Mouse (Mus musculus) layer of hippocampus, adult 9-10 months (tissue): ENCODE data around the gene Ush2a.

Source experiments
- DNase-seq: peaks from one replicate; pipeline ENCODE4 v3.0.0; 2022; ENCODE audit warnings: low spot score

Gene Ush2a

GRCm38 (mm10) chr1:188543364-188543763, 281.5 kb downstream of the Ush2a start:
- no peak for DNase-seq

GRCm38 (mm10) chr1:188549686-188550085, 287.9 kb downstream of the Ush2a start:
- no peak for DNase-seq

GRCm38 (mm10) chr1:188551802-188552201, 290.0 kb downstream of the Ush2a start:
- DNase-seq, result no peak

- DNase-seq, result no peak
Measured at GRCm38 (mm10) chr1:188558911-188559310, 297.1 kb downstream of the Ush2a start.

- no peak for DNase-seq
Measured at GRCm38 (mm10) chr1:188566229-188566628, 304.4 kb downstream of the Ush2a start.

GRCm38 (mm10) chr1:188567486-188567885, 305.7 kb downstream of the Ush2a start:
- no peak for DNase-seq

- DNase-seq, result peak; percentile 7
Measured at GRCm38 (mm10) chr1:188568295-188568961, 306.6 kb downstream of the Ush2a start.

- no peak for DNase-seq
Measured at GRCm38 (mm10) chr1:188576246-188576747, 314.5 kb downstream of the Ush2a start.

- no peak for DNase-seq
Measured at GRCm38 (mm10) chr1:188577376-188577775, 315.6 kb downstream of the Ush2a start.

GRCm38 (mm10) chr1:188581136-188581535, 319.3 kb downstream of the Ush2a start:
- no peak for DNase-seq

GRCm38 (mm10) chr1:188595251-188595650, 333.4 kb downstream of the Ush2a start:
- DNase-seq, result no peak

GRCm38 (mm10) chr1:188598052-188598451, 336.2 kb downstream of the Ush2a start:
- DNase-seq, result no peak

GRCm38 (mm10) chr1:188599134-188599533, 337.3 kb downstream of the Ush2a start:
- DNase-seq, result no peak

- DNase-seq, result no peak
Measured at GRCm38 (mm10) chr1:188606450-188606849, 344.6 kb downstream of the Ush2a start.

- DNase-seq, result peak; percentile 32
Measured at GRCm38 (mm10) chr1:188616547-188616946, 354.7 kb downstream of the Ush2a start.

- DNase-seq, result no peak
Measured at GRCm38 (mm10) chr1:188633736-188634135, 371.9 kb downstream of the Ush2a start.

- DNase-seq, result no peak
Measured at GRCm38 (mm10) chr1:188639666-188640065, 377.8 kb downstream of the Ush2a start.

GRCm38 (mm10) chr1:188643156-188643555, 381.3 kb downstream of the Ush2a start:
- no peak for DNase-seq

- no peak for DNase-seq
Measured at GRCm38 (mm10) chr1:188653001-188653400, 391.2 kb downstream of the Ush2a start.

GRCm38 (mm10) chr1:188656121-188656520, 394.3 kb downstream of the Ush2a start:
- no peak for DNase-seq

- DNase-seq, result no peak
Measured at GRCm38 (mm10) chr1:188659159-188659558, 397.3 kb downstream of the Ush2a start.

- DNase-seq, result no peak
Measured at GRCm38 (mm10) chr1:188660339-188660738, 398.5 kb downstream of the Ush2a start.

GRCm38 (mm10) chr1:188660882-188661281, 399.1 kb downstream of the Ush2a start:
- no peak for DNase-seq

- DNase-seq, result peak; percentile 1
Measured at GRCm38 (mm10) chr1:188667460-188667859, 405.6 kb downstream of the Ush2a start.
